Mouse (Mus musculus) forebrain, embryonic 10.5 days (tissue): Measurements from ENCODE around the gene Oscp1. TPM values are rescaled to one million over a fixed set of nuclear protein-coding genes. Genes with fewer than 3 reads are reported as not detected.

Experiments used
- DNase-seq: peaks from one replicate; pipeline ENCODE4 v3.0.0-alpha.2; 2017; ENCODE audit warnings: low spot score; ENCODE audit errors: extremely low spot score
- H3K27ac ChIP-seq: fragments of 300-500 bp; sonication (generic); 2 replicates; pipeline ENCODE4 v1.5.1; 2016; ENCODE audit warnings: mild to moderate bottlenecking
- H3K27me3 ChIP-seq: fragments of 300-500 bp; sonication (generic); 2 replicates; pipeline ENCODE4 v1.6.1; 2016; ENCODE audit warnings: mild to moderate bottlenecking; ENCODE audit not compliant: poor library complexity, severe bottlenecking
- H3K36me3 ChIP-seq: fragments of 300-500 bp; sonication (generic); replicated peaks from 2 replicates; pipeline ENCODE4 v1.6.1; 2016; ENCODE audit warnings: mild to moderate bottlenecking, moderate library complexity
- H3K4me1 ChIP-seq: fragments of 300-500 bp; sonication (generic); 2 replicates; pipeline ENCODE4 v1.6.1; 2016
- H3K4me3 ChIP-seq: fragments of 300-500 bp; sonication (generic); 2 replicates; pipeline ENCODE4 v1.5.1; 2016; ENCODE audit warnings: mild to moderate bottlenecking, moderate library complexity
- H3K9me3 ChIP-seq: fragments of 300-500 bp; sonication (generic); 2 replicates; pipeline ENCODE4 v1.6.1; 2016; ENCODE audit warnings: mild to moderate bottlenecking, moderate library complexity
- WGBS: fragments of 180-500 bp; shearing (Covaris S2); methylation state at CpG from one replicate; pipeline ENCODE4 v1.1.7; 2016; 5-methylcytosine and 5-hydroxymethylcytosine counted together
- polyA plus RNA-seq: library from polyadenylated mRNA; unstranded; fragments of >200 nt; fragmentation: Nextera tagmentation; extraction: Ambion mirVana; gene quantifications from 2 replicates; pipeline ENCODE4 v1.2.1, GENCODE M21; 2016

Oscp1 gene
- polyA plus RNA-seq, result 31.1 and 34.4 TPM in 2 replicates

DNA sequence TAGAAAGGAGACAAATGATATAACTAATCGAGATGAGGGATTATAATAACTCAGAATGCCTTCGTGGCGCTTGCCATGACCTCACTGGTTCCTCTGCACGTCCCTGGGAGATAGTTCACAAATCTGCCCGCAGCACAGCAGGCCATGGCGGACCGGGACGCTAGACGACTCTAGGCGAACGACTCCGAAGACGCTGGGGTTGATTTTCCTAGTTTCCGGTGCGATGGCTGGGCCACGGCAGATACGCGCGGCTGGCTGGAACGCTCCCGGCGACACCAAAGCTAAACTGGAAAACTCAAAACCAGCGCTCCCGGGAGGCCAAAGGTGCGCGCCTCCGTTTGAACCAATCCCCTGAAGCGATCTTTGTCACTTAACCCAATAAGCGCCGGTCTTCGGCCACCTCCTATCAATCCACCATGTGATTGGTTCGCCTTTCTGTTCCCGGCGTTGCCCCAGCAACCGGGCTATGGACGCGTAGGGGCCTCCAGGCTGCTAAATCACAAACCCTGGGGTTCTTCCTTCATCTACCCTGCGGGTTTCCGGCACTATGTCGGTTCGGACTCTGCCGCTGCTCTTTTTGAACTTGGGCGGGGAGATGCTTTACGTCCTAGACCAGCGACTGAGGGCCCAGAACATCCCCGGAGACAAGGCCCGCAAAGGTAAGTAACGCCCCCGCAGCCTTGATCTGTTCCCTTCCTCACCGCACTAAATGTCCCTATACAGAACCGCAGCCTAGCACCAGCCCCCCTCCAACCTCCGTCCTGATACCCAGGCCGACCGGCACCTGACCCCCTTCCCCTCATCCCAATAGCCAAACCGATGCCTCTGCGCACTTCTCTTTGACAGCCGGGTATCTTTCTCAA lies at the start of gene Oscp1:
Gene Oscp1, plus strand, starts transcription at position 432 of the 863 bp plus-strand sequence.
- WGBS, result under 1% methylated on average over 57 of the region's 57 CpGs
- Histone ChIP-seq H3K9me3 (no peaks in the 10 kb centered on the region), H3K36me3 (peaks cover 35% of the 10 kb centered on the region), H3K4me1 (peaks cover 19% of the 10 kb centered on the region), H3K4me3 (peak within 1 kb of the TSS; percentile 68), H3K27ac (peak within 1 kb of the TSS; percentile 88), H3K27me3 (no peaks in the 10 kb centered on the region)
- DNase-seq, result peak; percentile 95

- WGBS, result 85% methylated on average over 7 of the region's 7 CpGs
- H3K27me3 ChIP-seq, result no peaks in the 10 kb centered on the region
- no peaks in the 10 kb centered on the region for H3K9me3 ChIP-seq
- H3K4me3 ChIP-seq, result no peak overlapping the region
- no peak for DNase-seq
- no peaks in the 10 kb centered on the region for H3K36me3 ChIP-seq
- no peaks in the 10 kb centered on the region for H3K4me1 ChIP-seq
- H3K27ac ChIP-seq, result no peak overlapping the region
Observed at GRCm38 (mm10) chr4:126017676-126018332, 40.6 kb upstream of the Oscp1 start.

DNA sequence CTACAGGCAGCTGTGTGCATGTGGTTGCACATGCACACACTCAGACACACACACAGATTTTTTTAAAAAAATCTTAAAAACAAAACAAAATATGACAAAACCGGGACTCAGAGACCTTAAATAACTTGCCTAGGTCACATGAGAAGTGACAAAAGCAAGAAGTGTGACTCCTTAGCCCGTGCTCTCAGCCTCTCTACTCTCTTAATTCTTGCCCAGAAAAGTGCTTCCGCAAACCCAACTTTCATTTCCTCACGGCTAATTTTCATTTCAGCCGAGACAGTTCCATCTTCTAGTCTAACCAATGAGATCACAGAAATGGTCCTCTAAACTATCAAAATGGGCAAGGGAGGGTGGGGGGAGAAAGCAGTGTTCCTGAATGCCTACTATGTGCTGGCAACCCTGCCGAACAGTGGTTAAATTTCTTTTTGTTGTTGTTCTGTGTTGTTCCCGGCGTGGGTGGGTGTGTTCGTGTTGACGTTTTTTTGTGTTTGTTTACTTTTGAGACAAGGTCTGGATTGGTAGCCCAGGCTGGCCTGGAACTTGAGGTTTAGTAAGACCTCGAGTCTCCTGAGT lies 39.3 kb upstream of the Oscp1 start:
- H3K4me1 ChIP-seq, result no peaks in the 10 kb centered on the region
- 85% methylated on average over 11 of the region's 11 CpGs for WGBS
- no peak overlapping the region for H3K27ac ChIP-seq
- H3K36me3 ChIP-seq, result no peaks in the 10 kb centered on the region
- H3K27me3 ChIP-seq, result no peaks in the 10 kb centered on the region
- H3K4me3 ChIP-seq, result no peak overlapping the region
- DNase-seq, result no peak
- H3K9me3 ChIP-seq, result no peaks in the 10 kb centered on the region

DNA sequence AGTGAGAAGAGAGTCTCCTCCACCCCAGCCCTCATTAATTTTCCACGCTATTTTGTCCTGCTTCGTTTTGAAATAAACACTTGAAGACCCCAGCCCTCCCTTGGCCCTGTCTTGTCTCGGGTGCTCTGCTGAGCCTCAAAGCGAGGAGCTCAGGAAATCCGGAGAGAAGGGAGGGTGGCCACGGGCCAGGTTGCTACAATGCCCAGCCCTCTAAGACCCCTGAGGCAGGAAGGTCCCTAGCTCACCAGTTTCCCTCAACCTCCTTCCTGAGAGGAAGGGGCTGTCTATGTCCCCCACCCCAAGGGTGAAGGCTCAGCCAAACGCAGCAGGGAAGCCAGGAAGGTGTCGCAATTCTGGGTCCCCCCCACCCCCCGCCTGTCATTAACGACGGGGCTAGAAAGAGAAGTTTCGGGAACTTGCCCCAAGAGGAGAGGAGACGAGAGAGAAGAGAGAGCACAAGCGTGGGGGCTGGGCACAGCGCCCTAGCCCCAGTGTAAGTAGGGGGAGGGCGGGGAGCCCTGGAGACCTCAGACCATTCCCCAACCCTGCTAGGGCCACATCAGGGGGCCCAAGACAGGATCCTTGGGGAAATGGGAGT lies 34.0 kb upstream of the Oscp1 start, which contains the start of gene Csf3r:
Gene Csf3r, plus strand, starts transcription at position 248 of the 598 bp plus-strand sequence.
- no peak for DNase-seq
- H3K9me3 ChIP-seq, result no peaks in the 10 kb centered on the region
- no peaks in the 10 kb centered on the region for H3K36me3 ChIP-seq
- no peak within 1 kb of the TSS for H3K4me3 ChIP-seq
- WGBS, result 65% methylated on average over 16 of the region's 16 CpGs
- no peak within 1 kb of the TSS for H3K27ac ChIP-seq
- no peaks in the 10 kb centered on the region for H3K27me3 ChIP-seq
- H3K4me1 ChIP-seq, result 0 out of 2 replicates have a peak, but pooled peaks cover 4% of the 10 kb centered on the region

DNA sequence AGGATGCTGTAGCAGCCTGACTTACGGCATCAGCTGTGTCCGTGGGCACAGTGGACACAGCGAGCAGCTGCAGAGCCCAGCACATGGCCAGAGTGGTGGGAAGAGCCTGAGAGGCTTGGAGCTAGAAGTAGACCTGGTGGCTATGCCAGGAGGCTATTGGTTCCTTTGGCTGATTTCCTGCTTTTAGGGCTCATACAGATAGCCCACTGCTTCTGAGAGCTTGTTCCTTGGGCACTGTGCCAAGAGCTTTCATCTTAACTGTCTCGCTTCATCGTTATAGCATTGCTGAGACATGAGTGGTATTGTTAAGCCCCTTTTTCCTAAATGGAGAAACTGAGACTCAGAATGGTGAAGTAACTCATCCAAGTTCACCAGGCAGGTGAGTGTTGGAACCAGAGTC lies 32.6 kb upstream of the Oscp1 start:
- Histone ChIP-seq H3K4me3 (no peak overlapping the region), H3K9me3 (no peaks in the 10 kb centered on the region), H3K4me1 (0 out of 2 replicates have a peak, but pooled peaks cover 4% of the 10 kb centered on the region), H3K27ac (no peak overlapping the region), H3K36me3 (no peaks in the 10 kb centered on the region), H3K27me3 (no peaks in the 10 kb centered on the region)
- 95% methylated on average over 5 of the region's 5 CpGs for WGBS
- DNase-seq, result no peak

- Histone ChIP-seq H3K36me3 (no peaks in the 10 kb centered on the region), H3K27me3 (no peaks in the 10 kb centered on the region), H3K27ac (no peak overlapping the region), H3K4me1 (0 out of 2 replicates have a peak, but pooled peaks cover 4% of the 10 kb centered on the region), H3K4me3 (no peak overlapping the region), H3K9me3 (no peaks in the 10 kb centered on the region)
- no peak for DNase-seq
- 91% methylated on average over 3 of the region's 3 CpGs for WGBS
Observed at GRCm38 (mm10) chr4:126027980-126028379, 30.4 kb upstream of the Oscp1 start.

DNA sequence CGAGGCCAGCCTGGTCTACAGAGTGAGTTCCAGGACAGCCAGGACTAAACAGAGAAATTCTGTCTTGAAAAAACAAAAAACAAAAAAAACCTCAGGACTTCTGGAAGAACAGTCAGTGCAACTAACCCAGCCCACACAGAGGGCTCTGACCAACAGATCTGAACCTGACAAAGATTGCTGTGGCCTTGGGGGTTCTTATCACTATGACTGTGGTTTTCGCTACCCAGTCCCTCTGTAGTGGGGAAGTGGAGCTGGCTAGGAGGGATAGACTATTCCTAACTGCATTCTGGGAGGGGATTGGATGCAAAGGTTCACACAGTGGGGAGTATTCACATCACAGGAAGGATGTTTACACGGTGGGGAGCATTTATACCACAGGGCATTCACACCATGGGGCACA lies 29.3 kb upstream of the Oscp1 start:
- Histone ChIP-seq H3K36me3 (no peaks in the 10 kb centered on the region), H3K27ac (no peak overlapping the region), H3K27me3 (no peaks in the 10 kb centered on the region), H3K9me3 (no peaks in the 10 kb centered on the region), H3K4me3 (no peak overlapping the region), H3K4me1 (0 out of 2 replicates have a peak, but pooled peaks cover 4% of the 10 kb centered on the region)
- no peak for DNase-seq
- 83% methylated on average over 3 of the region's 3 CpGs for WGBS

GRCm38 (mm10) chr4:126030705-126031104 lies 27.7 kb upstream of the Oscp1 start:
- Histone ChIP-seq H3K27ac (no peak overlapping the region), H3K9me3 (no peaks in the 10 kb centered on the region), H3K27me3 (no peaks in the 10 kb centered on the region), H3K4me3 (no peak overlapping the region), H3K36me3 (no peaks in the 10 kb centered on the region), H3K4me1 (no peaks in the 10 kb centered on the region)
- DNase-seq, result no peak
- 87% methylated on average over 5 of the region's 5 CpGs for WGBS

- Histone ChIP-seq H3K36me3 (no peaks in the 10 kb centered on the region), H3K27ac (no peak overlapping the region), H3K4me1 (no peaks in the 10 kb centered on the region), H3K9me3 (no peaks in the 10 kb centered on the region), H3K4me3 (no peak overlapping the region), H3K27me3 (no peaks in the 10 kb centered on the region)
- 75% methylated on average over 5 of the region's 5 CpGs for WGBS
- no peak for DNase-seq
Observed at GRCm38 (mm10) chr4:126035413-126035812, 23.0 kb upstream of the Oscp1 start.

DNA sequence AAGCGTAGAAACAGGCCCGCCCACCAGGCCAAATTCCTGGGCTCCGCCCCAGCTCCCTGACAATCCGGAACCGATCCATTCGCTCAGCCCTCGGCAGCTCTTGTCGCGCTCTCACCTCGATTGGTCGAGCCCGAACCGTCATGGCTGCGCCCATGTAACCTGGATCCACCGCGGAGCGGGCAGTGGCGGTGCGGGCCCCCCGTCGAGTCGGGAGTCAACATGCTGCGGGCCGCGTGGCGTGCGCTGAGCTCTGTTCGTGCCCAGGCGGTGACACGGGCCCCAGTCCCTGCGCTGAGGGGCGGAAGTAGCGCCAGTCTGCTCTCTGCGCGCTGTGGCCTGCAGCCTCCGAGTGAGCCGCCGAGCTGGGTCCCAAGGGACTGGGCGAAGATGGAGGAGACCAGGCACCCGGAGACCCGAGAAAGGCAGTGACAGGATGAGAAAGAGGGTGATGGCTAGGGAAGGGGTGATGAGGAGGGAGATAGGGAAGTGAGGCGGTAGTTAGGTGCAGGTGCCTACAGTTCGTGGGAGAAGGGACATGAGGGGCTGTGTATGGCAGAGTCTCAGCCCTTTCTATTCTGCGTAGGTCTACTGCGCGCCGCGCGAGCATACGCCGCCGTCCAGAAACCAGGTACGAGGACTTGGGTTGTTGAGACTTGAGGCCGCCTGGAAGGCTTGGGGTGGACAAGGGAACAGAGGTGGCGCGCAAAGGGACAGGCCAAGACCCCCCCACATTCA lies 11.3 kb upstream of the Oscp1 start, which contains the start of gene Mrps15:
Gene Mrps15, plus strand, starts transcription at position 75 of the 735 bp plus-strand sequence.
- Histone ChIP-seq H3K27me3 (no peaks in the 10 kb centered on the region), H3K4me1 (peaks cover 21% of the 10 kb centered on the region), H3K4me3 (peak within 1 kb of the TSS; percentile 92), H3K27ac (peak within 1 kb of the TSS; percentile 93), H3K36me3 (peaks cover 30% of the 10 kb centered on the region), H3K9me3 (no peaks in the 10 kb centered on the region)
- DNase-seq, result peak; percentile 88
- WGBS, result under 1% methylated on average over 56 of the region's 56 CpGs

DNA sequence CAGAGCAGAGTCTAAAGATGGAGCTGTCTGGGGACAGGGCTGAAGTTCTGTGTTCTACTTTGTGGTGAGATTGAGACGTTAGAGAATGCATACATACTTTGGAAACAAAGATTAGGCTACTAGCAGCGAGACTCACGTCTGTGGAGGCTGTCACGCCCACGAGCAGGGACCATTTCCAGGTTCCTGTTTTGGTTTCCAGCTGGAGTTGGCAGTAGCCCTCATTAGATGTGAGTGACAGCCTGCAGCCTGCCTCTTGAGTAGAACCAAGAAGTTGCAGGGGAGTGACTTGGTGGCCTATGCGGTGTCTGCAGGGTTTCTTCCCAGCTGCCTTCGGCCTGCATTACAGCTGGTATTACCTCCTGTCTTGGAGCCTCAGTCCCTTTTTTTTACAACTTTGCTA lies 6.7 kb upstream of the Oscp1 start:
- Histone ChIP-seq H3K4me3 (no peak overlapping the region), H3K36me3 (peaks cover 76% of the 10 kb centered on the region)

More for the DNA sequence above, 6.7 kb upstream of the Oscp1 start:
- Histone ChIP-seq H3K9me3 (no peaks in the 10 kb centered on the region), H3K27ac (no peak overlapping the region), H3K27me3 (no peaks in the 10 kb centered on the region), H3K4me1 (peaks cover 18% of the 10 kb centered on the region)
- no peak for DNase-seq
- 88% methylated on average over 7 of the region's 7 CpGs for whole genome bisulfite sequencing
